Mouse (Mus musculus): Measurements from ENCODE around the gene Plk5. TPM values are rescaled to one million over a fixed set of nuclear protein-coding genes. Genes with fewer than 3 reads are reported as not detected.

The Plk5 gene
- polyA plus RNA-seq, 1 experiment from 2014 or later = 1.2 TPM

DNA sequence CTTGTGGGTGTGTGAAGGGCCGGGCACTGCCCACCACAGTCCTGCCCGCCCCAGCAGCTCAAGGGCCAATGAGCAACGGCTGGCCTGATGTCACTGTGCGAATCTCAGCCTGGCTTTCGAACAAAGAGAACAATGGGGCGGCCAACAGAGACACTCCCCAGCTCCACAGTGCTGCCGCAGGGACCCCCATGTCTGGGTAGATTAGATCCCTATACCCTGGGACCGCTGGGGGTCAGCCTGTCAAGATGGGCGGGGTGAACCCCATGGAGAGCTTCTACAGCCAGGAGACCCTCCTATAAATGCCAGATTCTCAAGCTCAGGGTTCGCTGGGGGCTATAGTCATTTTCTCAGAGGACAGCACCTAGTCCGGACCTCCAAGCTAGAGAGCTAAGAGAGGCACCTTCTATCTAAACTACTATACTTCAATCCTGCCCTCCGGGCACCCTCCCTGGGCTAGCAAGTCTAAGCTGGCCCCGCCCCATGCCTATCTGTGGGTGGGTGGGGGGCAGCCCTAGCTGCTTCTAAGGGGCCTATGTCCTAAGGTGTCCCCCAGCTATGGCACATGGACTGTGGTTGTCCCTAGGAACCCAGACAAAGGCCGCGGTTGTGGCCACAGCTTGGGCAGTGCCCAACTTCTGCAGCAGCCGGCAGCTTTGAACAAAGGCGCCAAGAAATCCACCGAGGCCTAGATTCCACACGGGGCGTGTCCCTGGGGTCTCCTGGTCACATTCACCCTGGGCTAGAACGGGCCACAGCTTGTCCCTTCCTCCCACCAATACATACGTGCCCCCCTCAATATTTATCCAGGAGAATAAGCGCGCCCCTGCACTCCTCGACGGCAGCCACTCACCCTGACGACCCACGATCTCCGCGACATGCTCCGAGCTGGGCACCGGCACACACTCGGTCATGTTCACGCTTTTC lies 29.8 kb downstream of the Plk5 start:
- Histone ChIP-seq H3K4me2 (peak overlapping the region; percentile 100), H3K27ac (peak overlapping the region; percentile 99), H3K27me3 (no peaks in the 10 kb centered on the region), H3K4me3 (peak overlapping the region; percentile 98), H3K36me3 (peaks cover 53% of the 10 kb centered on the region), H3K4me1 (replicated peaks) (peaks cover 53% of the 10 kb centered on the region), H3K9me3 (no peaks in the 10 kb centered on the region), H3K9ac (peak overlapping the region; percentile 100)
- ATAC-seq (ENCODE audit: low FRiP score) = peak; percentile 67
- WGBS = under 1% methylated on average over 34 of the region's 34 CpGs

GRCm38 (mm10) chr10:80386735-80387471 lies 30.6 kb downstream of the Plk5 start:
- H3K36me3 ChIP-seq = peaks cover 53% of the 10 kb centered on the region
- peak overlapping the region; percentile 98 for H3K4me3 ChIP-seq
- WGBS = under 1% methylated on average over 89 of the region's 94 CpGs
- peak overlapping the region; percentile 100 for H3K4me2 ChIP-seq
- no peaks in the 10 kb centered on the region for H3K27me3 ChIP-seq
- no peaks in the 10 kb centered on the region for H3K9me3 ChIP-seq
- peak overlapping the region; percentile 99 for H3K27ac ChIP-seq
- ATAC-seq (ENCODE audit: low FRiP score) = no peak
- peak overlapping the region; percentile 100 for H3K9ac ChIP-seq
- peaks cover 46% of the 10 kb centered on the region for H3K4me1 ChIP-seq (replicated peaks)

- H3K4me2 ChIP-seq = peak within 1 kb of the TSS; percentile 100
- peak within 1 kb of the TSS; percentile 100 for H3K9ac ChIP-seq
- WGBS = 0% methylated on average over 21 of the region's 61 CpGs
- H3K27me3 ChIP-seq = no peaks in the 10 kb centered on the region
- H3K4me3 ChIP-seq = peak within 1 kb of the TSS; percentile 98
- peak; percentile 41 for ATAC-seq (ENCODE audit: low FRiP score)
- H3K4me1 ChIP-seq (replicated peaks) = peaks cover 40% of the 10 kb centered on the region
- no peaks in the 10 kb centered on the region for H3K9me3 ChIP-seq
- H3K27ac ChIP-seq = peak within 1 kb of the TSS; percentile 99
- peaks cover 53% of the 10 kb centered on the region for H3K36me3 ChIP-seq
These were observed 31.3 kb downstream of the Plk5 start, which contains the start of gene Mex3d for GRCm38 (mm10) chr10:80387522-80387959. Mex3d (minus strand) TSS chr10:80387659.

DNA sequence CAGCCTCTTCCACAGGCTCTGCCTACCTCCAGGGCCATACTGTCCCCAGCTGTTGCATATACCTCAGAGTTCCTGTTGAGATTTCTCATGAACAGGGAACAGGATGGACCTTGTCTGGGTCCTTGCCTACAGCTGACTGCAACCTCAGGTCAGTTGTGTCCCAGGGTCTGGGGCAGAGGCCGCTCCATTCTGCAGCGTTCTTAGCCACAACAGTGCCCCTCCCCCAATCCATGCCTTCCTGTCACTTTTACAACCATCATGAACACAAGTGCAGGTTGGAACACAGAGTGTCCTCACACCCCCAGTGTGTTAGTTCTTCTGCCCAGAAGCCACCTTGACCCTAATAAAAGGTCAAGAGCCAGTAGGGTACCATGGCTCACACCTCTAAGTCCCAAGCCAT lies 32.5 kb downstream of the Plk5 start:
- no peaks in the 10 kb centered on the region for H3K9me3 ChIP-seq
- no peak overlapping the region for H3K9ac ChIP-seq
- peaks cover 28% of the 10 kb centered on the region for H3K4me1 ChIP-seq (replicated peaks)
- peak overlapping the region; percentile 91 for H3K4me2 ChIP-seq
- H3K4me3 ChIP-seq = no peak overlapping the region
- no peak overlapping the region for H3K27ac ChIP-seq
- H3K27me3 ChIP-seq = no peaks in the 10 kb centered on the region
- WGBS = 30% methylated on average over 2 of the region's 2 CpGs
- no peak for ATAC-seq (ENCODE audit: low FRiP score)
- H3K36me3 ChIP-seq = peaks cover 53% of the 10 kb centered on the region

- WGBS = 81% methylated on average over 4 of the region's 4 CpGs
- no peaks in the 10 kb centered on the region for H3K27me3 ChIP-seq
- H3K9ac ChIP-seq = no peak overlapping the region
- H3K27ac ChIP-seq = no peak overlapping the region
- ATAC-seq (ENCODE audit: low FRiP score) = no peak
- no peak overlapping the region for H3K4me3 ChIP-seq
- H3K36me3 ChIP-seq = peaks cover 53% of the 10 kb centered on the region
- H3K4me2 ChIP-seq = no peak overlapping the region
- no peaks in the 10 kb centered on the region for H3K9me3 ChIP-seq
- peaks cover 23% of the 10 kb centered on the region for H3K4me1 ChIP-seq (replicated peaks)
These were observed 33.0 kb downstream of the Plk5 start for GRCm38 (mm10) chr10:80389185-80389708.

GRCm38 (mm10) chr10:80390697-80391096 lies 34.4 kb downstream of the Plk5 start:
- H3K27ac ChIP-seq = no peak overlapping the region
- 91% methylated on average over 9 of the region's 9 CpGs for WGBS
- H3K36me3 ChIP-seq = peaks cover 61% of the 10 kb centered on the region

GRCm38 (mm10) chr10:80392687-80393086 lies 36.4 kb downstream of the Plk5 start:
- WGBS = 97% methylated on average over 5 of the region's 5 CpGs

More at GRCm38 (mm10) chr10:80390697-80391096, 34.4 kb downstream of the Plk5 start:
- Histone ChIP-seq H3K27me3 (no peaks in the 10 kb centered on the region), H3K9me3 (no peaks in the 10 kb centered on the region), H3K4me1 (replicated peaks) (peaks cover 11% of the 10 kb centered on the region), H3K4me3 (no peak overlapping the region), H3K9ac (0 out of 2 replicates have a peak overlapping the region, but pooled peaks have one; percentile 20), H3K4me2 (no peak overlapping the region)
- no peak for ATAC-seq (ENCODE audit: low FRiP score)

GRCm38 (mm10) chr10:80395025-80395627 lies 38.9 kb downstream of the Plk5 start:
- Histone ChIP-seq H3K36me3 (peaks cover 58% of the 10 kb centered on the region), H3K9me3 (no peaks in the 10 kb centered on the region), H3K27ac (no peak overlapping the region), H3K4me2 (no peak overlapping the region), H3K4me1 (replicated peaks) (peaks cover 26% of the 10 kb centered on the region), H3K27me3 (no peaks in the 10 kb centered on the region), H3K9ac (no peak overlapping the region; the same call in 1 of the 2 replicates), H3K4me3 (no peak overlapping the region)
- 94% methylated on average over 35 of the region's 35 CpGs for WGBS
- no peak for ATAC-seq (ENCODE audit: low FRiP score)

More at GRCm38 (mm10) chr10:80392687-80393086, 36.4 kb downstream of the Plk5 start:
- H3K27ac ChIP-seq = no peak overlapping the region
- ATAC-seq (ENCODE audit: low FRiP score) = no peak
- no peak overlapping the region for H3K4me3 ChIP-seq
- no peaks in the 10 kb centered on the region for H3K9me3 ChIP-seq
- H3K4me1 ChIP-seq (replicated peaks) = peaks cover 31% of the 10 kb centered on the region
- H3K9ac ChIP-seq = no peak overlapping the region
- no peak overlapping the region for H3K4me2 ChIP-seq
- peaks cover 63% of the 10 kb centered on the region for H3K36me3 ChIP-seq
- H3K27me3 ChIP-seq = no peaks in the 10 kb centered on the region

DNA sequence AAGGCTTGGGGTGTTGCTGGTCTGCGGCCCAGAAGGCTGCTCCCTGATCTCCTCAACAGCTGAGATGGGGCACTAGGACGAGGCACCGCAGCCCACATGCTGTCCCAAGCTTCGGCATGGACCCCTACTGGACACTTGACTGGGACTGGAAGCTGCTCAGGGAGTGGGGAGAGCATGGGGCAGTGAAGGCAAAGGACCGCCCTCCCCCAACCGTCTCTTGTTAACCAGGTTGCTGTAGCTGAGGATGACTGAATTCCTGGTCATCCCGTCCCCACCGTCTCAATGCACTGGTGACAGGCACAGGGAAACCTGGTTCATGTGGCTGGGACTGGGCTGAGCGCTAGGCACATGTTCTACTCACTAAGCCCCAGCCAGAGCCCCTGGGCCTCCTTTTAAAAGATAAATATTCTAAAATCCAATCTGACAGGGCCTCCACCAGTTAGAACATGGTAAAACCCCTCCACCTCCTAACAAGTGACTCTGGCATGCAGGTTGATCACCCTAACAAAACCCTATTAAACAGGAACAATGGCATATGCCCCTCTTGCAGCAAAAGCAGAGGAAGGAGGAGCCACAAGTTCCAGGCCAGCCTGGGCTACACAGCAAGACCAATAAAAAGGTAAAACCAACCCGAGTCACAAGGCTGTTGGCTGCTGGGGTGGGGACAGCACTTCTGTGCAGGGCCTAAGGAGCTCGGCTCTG lies 40.7 kb downstream of the Plk5 start:
- Histone ChIP-seq H3K27me3 (no peaks in the 10 kb centered on the region), H3K4me1 (replicated peaks) (peaks cover 37% of the 10 kb centered on the region), H3K9ac (peak overlapping the region; percentile 95), H3K4me3 (peak overlapping the region; percentile 69), H3K9me3 (no peaks in the 10 kb centered on the region), H3K36me3 (peaks cover 50% of the 10 kb centered on the region), H3K27ac (peak overlapping the region; percentile 100), H3K4me2 (peak overlapping the region; percentile 88)
- ATAC-seq (ENCODE audit: low FRiP score) = no peak
- 87% methylated on average over 11 of the region's 11 CpGs for WGBS

- no peaks in the 10 kb centered on the region for H3K27me3 ChIP-seq
- H3K9me3 ChIP-seq = no peaks in the 10 kb centered on the region
- H3K4me2 ChIP-seq = peak overlapping the region; percentile 88
- no peak for ATAC-seq (ENCODE audit: low FRiP score)
- H3K4me3 ChIP-seq = peak overlapping the region; percentile 69
- H3K9ac ChIP-seq = peak overlapping the region; percentile 95
- peaks cover 37% of the 10 kb centered on the region for H3K4me1 ChIP-seq (replicated peaks)
- peak overlapping the region; percentile 100 for H3K27ac ChIP-seq
- WGBS = 47% methylated on average over 8 of the region's 8 CpGs
- H3K36me3 ChIP-seq = peaks cover 50% of the 10 kb centered on the region
These were observed 41.4 kb downstream of the Plk5 start for GRCm38 (mm10) chr10:80397524-80398173.

- ATAC-seq (ENCODE audit: low FRiP score) = no peak
- Histone ChIP-seq H3K9ac (peak overlapping the region; percentile 95), H3K4me2 (peak overlapping the region; percentile 88), H3K27me3 (no peaks in the 10 kb centered on the region), H3K27ac (peak overlapping the region; percentile 100), H3K4me3 (peak overlapping the region; percentile 69), H3K9me3 (no peaks in the 10 kb centered on the region), H3K36me3 (peaks cover 50% of the 10 kb centered on the region), H3K4me1 (replicated peaks) (peaks cover 37% of the 10 kb centered on the region)
- 0% methylated on average over 1 of the region's 1 CpGs for WGBS
These were observed 41.9 kb downstream of the Plk5 start for GRCm38 (mm10) chr10:80398174-80398535.

All from hindbrain, embryonic 13.5 days (tissue).